Mouse (Mus musculus): ENCODE data around the gene St3gal4.

Gene St3gal4

GRCm38 (mm10) chr9:35105884-35106880 is 12.9 kb downstream of the St3gal4 start:
- DNase-seq = no peak

- DNase-seq = no peak
Measured at GRCm38 (mm10) chr9:35105438-35105837, 13.6 kb downstream of the St3gal4 start.

- no peak for DNase-seq
Measured at GRCm38 (mm10) chr9:35104711-35105110, 14.4 kb downstream of the St3gal4 start.

- no peak for DNase-seq
Measured at GRCm38 (mm10) chr9:35098762-35099161, 20.3 kb downstream of the St3gal4 start.

- DNase-seq = no peak
Measured at GRCm38 (mm10) chr9:35097901-35098300, 21.2 kb downstream of the St3gal4 start.

- no peak for DNase-seq
Measured at GRCm38 (mm10) chr9:35095726-35096125, 23.3 kb downstream of the St3gal4 start.

- DNase-seq = no peak
Measured at GRCm38 (mm10) chr9:35093350-35093749, 25.7 kb downstream of the St3gal4 start.

- no peak for DNase-seq
Measured at GRCm38 (mm10) chr9:35092904-35093303, 26.2 kb downstream of the St3gal4 start.

GRCm38 (mm10) chr9:35061446-35061845 is 57.6 kb downstream of the St3gal4 start:
- DNase-seq = peak; percentile 46 to 56

- DNase-seq = no peak
Measured at GRCm38 (mm10) chr9:35059881-35060280, 59.2 kb downstream of the St3gal4 start.

GRCm38 (mm10) chr9:35058596-35059354 is 60.3 kb downstream of the St3gal4 start:
- peak; percentile 45 to 75 for DNase-seq

- no peak for DNase-seq
Measured at GRCm38 (mm10) chr9:35058186-35058585, 60.9 kb downstream of the St3gal4 start.

GRCm38 (mm10) chr9:35057631-35058030 is 61.4 kb downstream of the St3gal4 start:
- no peak for DNase-seq

GRCm38 (mm10) chr9:35056611-35057010 is 62.5 kb downstream of the St3gal4 start:
- no peak for DNase-seq

GRCm38 (mm10) chr9:35055528-35056330 is 63.3 kb downstream of the St3gal4 start:
- no peak for DNase-seq

GRCm38 (mm10) chr9:35053669-35054068 is 65.4 kb downstream of the St3gal4 start:
- DNase-seq = no peak

- DNase-seq = no peak
Measured at GRCm38 (mm10) chr9:35053081-35053480, 66.0 kb downstream of the St3gal4 start.

- no peak for DNase-seq
Measured at GRCm38 (mm10) chr9:35052671-35053070, 66.4 kb downstream of the St3gal4 start.

- no peak for DNase-seq
Measured at GRCm38 (mm10) chr9:35051666-35052065, 67.4 kb downstream of the St3gal4 start.

- no peak for DNase-seq
Measured at GRCm38 (mm10) chr9:35050701-35051454, 68.2 kb downstream of the St3gal4 start.

- no peak for DNase-seq
Measured at GRCm38 (mm10) chr9:35049891-35050527, 69.1 kb downstream of the St3gal4 start.
